Mouse (Mus musculus): ENCODE results near the gene Spg11.

GRCm38 (mm10) chr2:122149316-122149715 lies 31.1 kb upstream of the Spg11 start:
- TF ChIP-seq POLR2A (IDR thresholded peaks at IDR 0.05; ENCODE audit: borderline replicate concordance, control insufficient read depth, low read depth, low read length) (no peak), CTCF (IDR thresholded peaks at IDR 0.05; ENCODE audit: control insufficient read depth, insufficient read depth, low read length) (no peak)

Data from bone marrow, adult 2 months (tissue).